Mouse (Mus musculus) stomach, postnatal 0 days (tissue): ENCODE results near the gene Dmc1. TPM values are rescaled to one million over a fixed set of nuclear protein-coding genes. Genes with fewer than 3 reads are reported as not detected.

Experiments
- ATAC-seq: fragments of 200-750 bp; cut with Nextera tagmentation; 2 replicates; pipeline ENCODE4 v1.8.0; 2017; ENCODE audit not compliant: low FRiP score, low TSS enrichment
- DNase-seq: peaks from one replicate; pipeline ENCODE4 v3.0.0-alpha.2; 2016; ENCODE audit warnings: low spot score
- H3K27ac ChIP-seq: fragments of 300-500 bp; sonication (generic); replicated peaks from 2 replicates; pipeline ENCODE4 v1.5.1; 2014; ENCODE audit warnings: mild to moderate bottlenecking, control low read depth
- H3K27me3 ChIP-seq: fragments of 300-500 bp; sonication (generic); 2 replicates; pipeline ENCODE4 v1.6.1; 2014; ENCODE audit warnings: low read length; ENCODE audit not compliant: control insufficient read depth, insufficient read depth
- H3K36me3 ChIP-seq: fragments of 300-500 bp; sonication (generic); 2 replicates; pipeline ENCODE4 v1.6.1; 2014; ENCODE audit warnings: low read length, mixed read lengths; ENCODE audit not compliant: control insufficient read depth, insufficient read depth
- H3K4me1 ChIP-seq: fragments of 300-500 bp; sonication (generic); replicated peaks from 2 replicates; pipeline ENCODE4 v1.6.1; 2014; ENCODE audit warnings: antibody characterized with exemption; ENCODE audit not compliant: control insufficient read depth, insufficient read depth
- H3K4me2 ChIP-seq: fragments of 300-500 bp; sonication (generic); replicated peaks from 2 replicates; pipeline ENCODE4 v1.6.1; 2014; ENCODE audit warnings: low read depth, mild to moderate bottlenecking, control low read depth, moderate library complexity
- H3K4me3 ChIP-seq: fragments of 300-500 bp; sonication (generic); 2 replicates; pipeline ENCODE4 v1.5.1; 2014; ENCODE audit warnings: low read depth, low read length, control low read depth
- H3K9ac ChIP-seq: fragments of 300-500 bp; sonication (generic); 2 replicates; pipeline ENCODE4 v1.6.1; 2014; ENCODE audit warnings: mild to moderate bottlenecking, low read length, control low read depth, mixed read lengths
- H3K9me3 ChIP-seq: fragments of 300-500 bp; sonication (generic); 2 replicates; pipeline ENCODE4 v1.6.1; 2016; ENCODE audit warnings: low read length; ENCODE audit not compliant: control insufficient read depth
- CTCF ChIP-seq: IDR thresholded peaks from 2 replicates; pipeline ENCODE4 v1.5.1; 2016; ENCODE audit warnings: antibody characterized with exemption, low read depth, mild to moderate bottlenecking, moderate library complexity
- EP300 ChIP-seq: optimal IDR thresholded peaks from 2 replicates; pipeline ENCODE3; 2016; ENCODE audit warnings: antibody characterized with exemption
- WGBS: fragments of 180-500 bp; shearing (Covaris S2); extraction: QIAGEN DNeasy Blood & Tissue Kit; methylation state at CpG from one replicate; pipeline ENCODE4 v1.1.7; 2014; 5-methylcytosine and 5-hydroxymethylcytosine counted together
- polyA plus RNA-seq: library from polyadenylated mRNA; unstranded; fragments of >200 nt; fragmentation: Nextera tagmentation; extraction: Ambion mirVana; gene quantifications from 2 replicates; pipeline ENCODE4 v1.2.1, GENCODE M21; 2015

Dmc1 gene
- polyA plus RNA-seq, 1 experiment from 2014 or later, result 1.6 TPM

DNA sequence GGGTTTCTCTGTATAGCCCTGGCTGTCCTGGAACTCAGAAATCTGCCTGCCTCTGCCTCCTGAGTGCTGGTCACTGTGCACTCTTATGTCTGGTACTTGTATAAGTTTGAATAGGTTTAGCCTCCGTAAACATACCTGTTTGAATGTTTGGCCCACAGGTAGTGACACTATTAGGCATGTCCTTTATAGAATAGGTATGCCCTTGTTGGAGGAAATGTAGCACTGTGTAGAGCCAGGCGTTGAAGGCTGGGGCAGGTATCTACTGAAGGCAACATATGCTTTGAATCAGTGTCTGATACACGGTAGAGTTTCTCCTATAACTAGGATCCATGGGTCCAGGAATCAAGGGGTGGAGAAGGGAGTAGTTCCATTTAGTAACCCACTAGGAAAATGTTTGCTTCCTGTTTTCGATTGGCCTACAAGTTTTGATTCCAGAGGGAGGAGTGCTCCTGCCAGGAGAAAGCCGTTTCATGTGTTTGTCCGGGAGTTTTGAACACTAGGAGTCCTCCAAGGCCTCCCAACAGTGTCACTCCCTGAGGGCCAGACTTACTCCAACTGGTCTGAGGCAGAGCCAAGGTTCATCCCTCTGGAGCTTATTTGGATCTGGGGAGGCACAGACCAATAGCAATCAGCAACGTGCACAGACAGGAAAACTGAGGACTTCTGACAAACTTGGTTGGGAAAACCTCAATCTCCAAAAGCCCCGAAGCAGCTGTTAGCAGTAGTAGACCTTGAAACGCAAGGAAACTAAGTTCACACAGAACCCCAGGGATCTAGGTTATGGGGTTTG is 78.7 kb downstream of the Dmc1 start:
- H3K9me3 ChIP-seq, result no peaks in the 10 kb centered on the region
- H3K4me3 ChIP-seq, result no peak overlapping the region
- 55% methylated on average over 9 of the region's 9 CpGs for WGBS
- no peak overlapping the region for H3K4me2 ChIP-seq
- no peak; the same call in 1 of the 2 replicates for ATAC-seq
- peak; percentile 26; the same call in 1 of the 2 replicates for TF ChIP-seq CTCF
- no peak for TF ChIP-seq EP300
- no peaks in the 10 kb centered on the region for H3K4me1 ChIP-seq
- no peak for DNase-seq
- no peak overlapping the region for H3K9ac ChIP-seq
- H3K36me3 ChIP-seq, result peaks cover 29% of the 10 kb centered on the region
- no peaks in the 10 kb centered on the region for H3K27me3 ChIP-seq
- H3K27ac ChIP-seq, result no peak overlapping the region

GRCm38 (mm10) chr15:79525564-79525963 is 79.3 kb downstream of the Dmc1 start:
- DNase-seq, result no peak
- ATAC-seq, result no peak
- 81% methylated on average over 5 of the region's 5 CpGs for WGBS

DNA sequence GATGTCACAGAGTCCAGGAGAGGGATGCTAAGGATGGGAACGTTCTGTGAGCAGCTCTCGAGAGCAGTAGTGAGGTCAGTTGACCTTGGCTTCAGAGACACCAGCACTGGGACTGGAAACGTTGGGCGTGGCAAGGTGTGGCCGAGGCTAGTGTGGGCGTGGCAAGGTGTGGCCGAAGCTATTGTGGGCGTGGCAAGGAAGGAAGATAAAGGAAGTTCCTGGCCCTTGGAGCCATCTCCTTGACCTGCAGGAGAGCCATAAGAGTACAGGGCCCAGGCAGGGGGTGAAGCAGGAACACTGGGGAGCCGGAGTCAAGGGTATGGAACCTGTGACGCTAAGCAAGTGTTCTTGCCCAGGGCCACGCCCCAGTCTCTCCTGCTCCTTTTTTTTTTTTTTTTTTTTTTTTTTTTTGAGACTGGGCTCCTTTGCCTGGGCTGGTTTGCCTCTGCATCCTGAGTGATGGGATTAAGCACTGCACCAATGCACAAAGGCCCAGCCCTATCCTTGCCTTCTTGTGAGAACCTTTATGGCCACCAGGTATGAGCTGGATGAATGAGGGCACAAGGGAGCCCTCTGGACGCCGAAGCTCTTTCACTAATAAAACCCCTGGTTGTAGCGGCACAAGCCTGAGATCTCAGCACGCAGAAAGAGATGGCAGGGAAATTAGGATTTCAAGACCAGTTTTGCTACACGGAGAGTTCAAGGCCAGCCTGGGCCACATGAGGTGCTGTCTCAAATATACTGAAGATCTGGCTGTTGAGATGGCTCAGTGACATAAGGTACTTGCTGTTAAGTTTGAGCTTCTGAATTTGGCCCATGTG is 85.3 kb downstream of the Dmc1 start:
- Histone ChIP-seq H3K9ac (no peak overlapping the region), H3K36me3 (0 out of 2 replicates have a peak, but pooled peaks cover 4% of the 10 kb centered on the region), H3K9me3 (no peaks in the 10 kb centered on the region), H3K4me2 (no peak overlapping the region), H3K4me3 (no peak overlapping the region), H3K27ac (no peak overlapping the region), H3K27me3 (no peaks in the 10 kb centered on the region), H3K4me1 (peaks cover 9% of the 10 kb centered on the region)
- TF ChIP-seq EP300, result no peak
- no peak for TF ChIP-seq CTCF
- DNase-seq, result peak; percentile 46
- 44% methylated on average over 16 of the region's 16 CpGs for WGBS
- no peak for ATAC-seq

More at GRCm38 (mm10) chr15:79525564-79525963, 79.3 kb downstream of the Dmc1 start:
- Histone ChIP-seq H3K4me1 (no peaks in the 10 kb centered on the region), H3K9me3 (no peaks in the 10 kb centered on the region), H3K36me3 (peaks cover 27% of the 10 kb centered on the region), H3K4me2 (no peak overlapping the region), H3K4me3 (no peak overlapping the region), H3K27ac (no peak overlapping the region), H3K9ac (no peak overlapping the region), H3K27me3 (no peaks in the 10 kb centered on the region)
- no peak for TF ChIP-seq EP300

DNA sequence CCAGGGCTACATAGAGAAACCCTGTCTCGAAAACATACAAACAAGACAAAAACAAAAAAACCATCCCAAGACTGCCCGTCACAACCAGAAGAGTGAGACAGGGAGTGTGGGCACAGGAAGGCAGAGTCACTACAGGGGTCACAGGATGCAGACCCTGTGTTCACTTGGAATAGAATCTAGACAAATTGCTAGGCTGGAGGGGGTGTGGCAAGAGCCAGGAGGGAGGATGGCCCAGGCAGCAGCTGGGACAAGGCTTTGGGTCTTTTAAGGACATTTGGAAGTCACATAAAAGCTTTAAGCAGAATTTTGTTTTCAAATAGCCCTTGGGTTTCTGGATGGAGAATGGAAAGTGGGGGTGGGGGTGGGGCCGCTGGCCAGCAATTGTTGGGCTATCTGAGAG is 86.3 kb downstream of the Dmc1 start:
- ATAC-seq (no peak), DNase-seq (no peak)
- Histone ChIP-seq H3K4me3 (no peak overlapping the region), H3K9me3 (no peaks in the 10 kb centered on the region), H3K4me2 (no peak overlapping the region), H3K36me3 (no peaks in the 10 kb centered on the region), H3K27me3 (no peaks in the 10 kb centered on the region), H3K4me1 (peaks cover 9% of the 10 kb centered on the region), H3K27ac (no peak overlapping the region), H3K9ac (no peak overlapping the region)
- WGBS, result 78% methylated on average over 3 of the region's 3 CpGs
- TF ChIP-seq CTCF, result no peak
- no peak for TF ChIP-seq EP300

DNA sequence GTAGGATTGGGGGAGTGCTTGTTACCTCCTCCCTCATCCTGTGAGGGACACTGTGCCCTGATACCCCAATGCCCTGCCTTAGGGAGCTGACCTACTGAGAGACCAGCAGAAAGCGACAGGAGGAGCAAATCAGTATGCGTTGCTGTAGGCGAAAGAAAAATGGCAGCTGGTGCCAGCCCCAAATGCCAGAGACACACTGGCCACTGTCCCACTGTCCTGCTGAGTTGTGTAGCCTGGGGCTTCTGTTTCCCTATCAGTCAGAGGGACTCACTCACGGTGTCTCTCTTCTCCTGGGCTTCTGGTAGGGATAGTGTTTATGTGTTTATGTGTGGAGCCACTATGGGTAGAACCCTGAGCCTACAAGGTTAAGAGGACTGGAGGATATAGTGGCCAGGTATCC is 87.2 kb downstream of the Dmc1 start:
- Histone ChIP-seq H3K4me2 (peak overlapping the region; percentile 86), H3K4me3 (0 out of 2 replicates have a peak overlapping the region, but pooled peaks have one; percentile 67), H3K27me3 (no peaks in the 10 kb centered on the region), H3K9ac (0 out of 2 replicates have a peak overlapping the region, but pooled peaks have one; percentile 77), H3K4me1 (peaks cover 9% of the 10 kb centered on the region), H3K36me3 (no peaks in the 10 kb centered on the region), H3K27ac (no peak overlapping the region), H3K9me3 (no peaks in the 10 kb centered on the region)
- WGBS, result 79% methylated on average over 4 of the region's 4 CpGs
- ATAC-seq, result no peak
- TF ChIP-seq CTCF (no peak), EP300 (no peak)
- DNase-seq, result no peak
